In the genomic region with DNA sequence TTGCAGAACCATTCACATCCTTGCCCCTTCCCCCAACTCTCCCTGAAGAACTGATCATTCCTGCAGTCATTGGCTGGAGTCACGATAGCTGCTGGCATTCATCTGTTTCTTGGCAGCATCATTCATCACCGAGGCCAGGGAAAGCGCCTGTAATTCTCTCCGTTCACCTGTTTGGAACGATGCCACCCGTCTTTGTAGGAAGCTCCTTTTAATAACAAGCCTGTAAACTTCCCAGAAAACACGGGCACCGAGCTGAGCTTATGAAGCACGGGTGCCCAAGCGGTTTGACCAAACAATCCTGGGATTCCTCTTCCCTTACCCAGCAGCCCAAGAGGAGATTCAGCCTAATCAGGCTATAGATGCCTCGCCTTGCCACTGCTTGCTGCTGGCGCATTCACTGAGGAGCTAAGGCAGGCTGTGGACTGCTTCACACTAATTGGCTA, we compare ENCODE assay signal across 10 mouse cellular contexts.
DNase-seq lines count a peak whose midpoint lies in the region; ATAC-seq lines count a peak whose summit lies in the region.
"Had no signal": no experiment of that assay in that cellular context is flagged by ENCODE, and none has a peak within 500 bp of the region (broad histone marks: within the 10 kb centered on the region; RNA-seq: fewer than 3 reads in every experiment).

No protein-coding gene starts in this region.

- H3K27me3 ChIP-seq in neural tube, embryonic 13.5 days, result no peaks in the 10 kb centered on the region
- H3K27me3 ChIP-seq: Patski; stomach, embryonic 15.5 days had no signal

- H3K27ac ChIP-seq in neural tube, embryonic 13.5 days (replicated peaks), result peak overlapping the region; percentile 75
- H3K27ac ChIP-seq: stomach, embryonic 15.5 days had no signal

- ATAC-seq in frontal cortex, adult (ENCODE audit: low TSS enrichment), result peak; percentile 60; the same call in 1 of the 2 replicates
- peak; percentile 60; the same call in 1 of the 2 replicates for ATAC-seq in neural tube, embryonic 13.5 days (ENCODE audit: low read depth)
- no peak for ATAC-seq in erythroid progenitor cell, adult 5-6 weeks (replicated peaks; ENCODE audit: low FRiP score, poor library complexity, severe bottlenecking)
- ATAC-seq: Patski had no signal

- H3K9me3 ChIP-seq in neural tube, embryonic 13.5 days, result no peaks in the 10 kb centered on the region
- H3K9me3 ChIP-seq: stomach, embryonic 15.5 days had no signal

- no peak overlapping the region for H3K4me3 ChIP-seq in neural tube, embryonic 13.5 days
- H3K4me3 ChIP-seq: stomach, embryonic 15.5 days had no signal

- H3K4me1 ChIP-seq in neural tube, embryonic 13.5 days (replicated peaks), result peaks cover 45% of the 10 kb centered on the region
- H3K4me1 ChIP-seq: stomach, embryonic 15.5 days had no signal

- intact Hi-C loops in left cerebral cortex, postnatal 4 days (cut with DNase I), result no loop called here

- DNase-seq in frontal cortex, postnatal 14 days (ENCODE audit: low spot score in 2 of 2), result no peak
- peak; percentile 63 for DNase-seq in left cerebral cortex, postnatal 4 days
- DNase-seq in left cerebral cortex, adult 18-20 months (ENCODE audit: low spot score in 2 of 2), result no peak
- DNase-seq in cerebellum, postnatal 14 days, result peak; percentile 82 to 87
- DNase-seq in retina, embryonic 14.5 days (ENCODE audit: low spot score), result no peak

- peaks cover 6% of the 10 kb centered on the region for H3K36me3 ChIP-seq in neural tube, embryonic 13.5 days
- H3K36me3 ChIP-seq: stomach, embryonic 15.5 days had no signal

- H3K4me2 ChIP-seq in neural tube, embryonic 13.5 days, result peak overlapping the region; percentile 30
- H3K4me2 ChIP-seq: stomach, embryonic 15.5 days had no signal

- 38% methylated on average over 12 of the region's 12 CpGs for whole genome bisulfite sequencing in neural tube, embryonic 13.5 days

- peak overlapping the region; percentile 13; the same call in 1 of the 2 replicates for H3K9ac ChIP-seq in neural tube, embryonic 13.5 days
- H3K9ac ChIP-seq: stomach, embryonic 15.5 days had no signal

Comparison
In these comparisons a context has a peak if more than half of its experiments do, and no peak if none do; other contexts are left out.
1. DNase-seq: peak in left cerebral cortex, postnatal 4 days (single experiment) and cerebellum, postnatal 14 days (2 of 2); none in frontal cortex, postnatal 14 days (0 of 2), left cerebral cortex, adult 18-20 months (0 of 2) and retina, embryonic 14.5 days (single experiment).